Mouse (Mus musculus) CH12F3 (cell line): ENCODE results near the gene Fam129b.

Source experiments
- in situ Hi-C: fragments of 300-500 bp; cut with MboI; formaldehyde crosslinking; loops from 2 replicates; pipeline ENCODE4 v1.14.3; 2020; ENCODE audit warnings: low sequenced_read_pairs

The Fam129b gene

GRCm38 (mm10) chr2:32888029-32888428 is 12.1 kb downstream of the Fam129b start:
- in situ Hi-C loops: no loop called here

DNA sequence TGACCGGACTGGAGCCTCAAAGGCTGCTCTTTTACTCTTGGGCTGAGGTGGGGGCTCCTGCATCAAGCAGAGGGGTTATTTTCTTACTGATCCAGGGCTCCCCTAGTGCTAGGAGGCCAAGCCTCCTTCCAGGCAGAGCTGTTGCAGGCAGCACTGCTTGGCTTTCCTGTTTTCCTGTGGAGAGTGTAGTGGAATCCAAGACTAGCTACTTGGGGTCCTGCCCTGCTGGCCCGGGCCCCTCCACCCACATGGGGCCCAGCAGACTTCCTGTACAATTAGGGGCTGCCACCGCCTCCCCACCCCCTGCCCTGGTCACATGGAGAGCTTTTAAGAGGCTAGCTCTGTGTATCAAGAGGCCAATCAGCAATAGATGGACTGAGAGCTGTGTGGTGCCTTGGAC is 12.6 kb downstream of the Fam129b start:
- in situ Hi-C loops: no loop called here

- in situ Hi-C loops: no loop called here
Observed at GRCm38 (mm10) chr2:32890280-32890679, 14.4 kb downstream of the Fam129b start.

DNA sequence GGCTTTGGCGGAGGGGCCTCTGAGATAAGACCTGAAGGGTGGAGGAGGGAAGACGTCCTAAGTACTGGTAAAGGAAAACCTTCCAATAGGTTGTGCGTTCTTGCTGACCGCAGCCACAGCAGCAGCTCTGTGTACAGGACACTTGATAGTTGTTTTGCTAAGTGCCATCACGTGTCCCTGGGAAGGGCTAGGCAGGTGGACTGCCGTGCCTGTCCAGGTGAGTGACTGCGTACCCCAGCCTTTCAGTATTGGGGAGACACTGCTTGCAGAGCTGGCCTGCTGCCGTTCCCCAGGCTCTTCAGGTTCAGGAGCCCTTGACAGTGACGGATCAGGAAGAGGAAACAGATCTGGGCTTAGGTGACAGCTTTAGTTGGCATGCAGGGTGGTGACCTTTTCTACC is 15.4 kb downstream of the Fam129b start:
- in situ Hi-C loops: no loop called here

GRCm38 (mm10) chr2:32892490-32892889 is 16.6 kb downstream of the Fam129b start:
- in situ Hi-C loops: no loop called here

DNA sequence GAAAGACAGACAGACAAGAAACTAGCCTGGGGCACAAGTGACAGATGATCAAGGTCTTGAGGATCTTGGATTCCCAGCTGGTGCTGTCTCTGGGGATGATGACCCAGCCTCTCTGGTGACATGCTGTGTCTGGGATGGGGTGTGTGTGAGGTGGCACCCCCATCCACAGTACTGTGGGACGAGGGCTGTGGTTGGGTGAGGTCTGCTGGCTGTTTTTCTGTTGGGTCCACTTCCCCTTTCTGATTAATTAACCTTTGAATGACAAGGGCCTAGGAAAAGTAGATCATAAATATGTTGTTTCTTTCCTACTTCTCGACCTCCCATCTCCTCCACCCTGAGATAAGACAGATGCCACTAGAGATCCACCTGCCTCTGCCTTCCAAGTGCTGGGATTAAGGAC is 18.2 kb downstream of the Fam129b start:
- in situ Hi-C loops: no loop called here

DNA sequence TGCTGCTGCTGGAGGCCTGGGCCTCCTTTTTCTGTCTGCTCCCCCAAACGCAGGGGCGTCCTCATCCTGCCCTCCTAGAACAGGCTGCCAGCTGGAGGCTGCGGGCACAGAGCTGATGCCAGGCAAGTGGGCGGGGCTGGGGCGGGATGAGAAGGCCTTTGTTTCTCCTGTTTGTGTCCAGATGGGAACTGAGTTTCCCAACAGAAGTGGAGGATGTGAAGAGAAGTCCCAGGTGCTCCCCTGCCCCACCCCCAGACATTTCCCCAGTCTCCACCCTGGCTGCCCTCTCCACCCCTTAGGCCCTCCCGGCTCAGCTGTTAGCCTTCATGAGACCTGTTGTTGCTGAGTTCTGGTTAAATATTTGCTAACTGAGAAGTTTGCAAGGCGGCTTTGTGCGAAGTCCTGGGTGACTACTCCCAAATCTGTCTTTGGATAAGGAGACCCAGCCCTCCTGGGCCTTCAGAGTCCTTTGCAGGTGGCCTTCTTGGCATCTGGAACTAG is 19.7 kb downstream of the Fam129b start:
- in situ Hi-C loops: no loop called here

DNA sequence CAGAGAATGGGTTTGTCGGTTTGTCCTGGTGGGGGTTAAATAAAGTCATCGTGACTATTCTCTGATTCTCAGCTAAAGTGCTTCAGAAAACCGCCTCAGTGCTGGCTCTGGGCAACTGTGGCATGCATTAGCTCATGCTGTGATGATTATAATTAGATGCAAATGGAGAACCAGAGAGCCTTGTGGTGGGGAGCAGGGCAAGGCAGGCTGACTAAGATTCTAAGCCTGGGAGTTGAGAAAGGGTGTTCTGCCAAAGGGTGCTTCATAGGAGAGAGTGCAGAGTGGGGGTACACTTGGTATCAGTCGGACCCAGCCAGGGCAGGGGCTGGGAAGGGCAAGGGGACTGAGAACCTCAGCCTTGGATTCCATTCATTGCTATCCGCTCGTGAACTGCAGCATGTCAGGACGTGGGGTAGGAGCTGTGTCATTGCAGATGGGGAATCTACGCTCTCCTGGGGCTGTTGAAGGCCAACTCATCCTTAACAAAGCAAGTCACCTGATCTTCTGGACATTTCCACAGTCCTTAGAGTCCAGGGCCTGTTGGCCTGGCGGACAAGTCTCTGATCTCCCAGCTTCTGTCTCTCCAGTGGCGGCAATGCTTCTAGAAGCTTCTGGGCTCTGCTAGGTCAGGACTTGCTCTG is 20.7 kb downstream of the Fam129b start:
- in situ Hi-C loops: no loop called here

- in situ Hi-C loops: no loop called here
Observed at GRCm38 (mm10) chr2:32898983-32899382, 23.1 kb downstream of the Fam129b start.

GRCm38 (mm10) chr2:32902126-32902525 is 26.2 kb downstream of the Fam129b start:
- in situ Hi-C loops: no loop called here

GRCm38 (mm10) chr2:32903470-32903869 is 27.6 kb downstream of the Fam129b start:
- in situ Hi-C loops: no loop called here

GRCm38 (mm10) chr2:32904637-32905036 is 28.7 kb downstream of the Fam129b start:
- in situ Hi-C loops: no loop called here

DNA sequence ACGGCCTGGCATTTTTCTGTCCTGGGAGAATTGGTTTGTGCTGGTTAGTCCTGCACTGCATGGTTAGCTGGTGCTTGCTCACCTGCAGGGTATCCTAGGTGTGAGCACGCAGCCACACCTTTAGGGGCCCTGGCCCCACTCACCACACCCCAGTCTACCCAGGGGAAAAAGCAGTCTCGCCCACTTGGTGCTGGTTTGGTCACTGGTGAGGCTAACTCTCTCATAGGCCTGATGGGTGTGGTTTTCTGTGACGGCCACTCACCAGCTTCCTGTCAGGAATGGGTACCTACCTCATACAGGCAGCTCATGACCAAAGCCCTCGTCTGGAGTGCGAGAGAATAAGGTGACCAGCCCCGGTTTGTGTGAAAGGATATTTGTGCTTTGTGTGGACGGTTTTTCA is 29.4 kb downstream of the Fam129b start:
- in situ Hi-C loops: no loop called here

GRCm38 (mm10) chr2:32907442-32907841 is 31.5 kb downstream of the Fam129b start:
- in situ Hi-C loops: no loop called here

- in situ Hi-C loops: no loop called here
Observed at GRCm38 (mm10) chr2:32908272-32908671, 32.4 kb downstream of the Fam129b start.

DNA sequence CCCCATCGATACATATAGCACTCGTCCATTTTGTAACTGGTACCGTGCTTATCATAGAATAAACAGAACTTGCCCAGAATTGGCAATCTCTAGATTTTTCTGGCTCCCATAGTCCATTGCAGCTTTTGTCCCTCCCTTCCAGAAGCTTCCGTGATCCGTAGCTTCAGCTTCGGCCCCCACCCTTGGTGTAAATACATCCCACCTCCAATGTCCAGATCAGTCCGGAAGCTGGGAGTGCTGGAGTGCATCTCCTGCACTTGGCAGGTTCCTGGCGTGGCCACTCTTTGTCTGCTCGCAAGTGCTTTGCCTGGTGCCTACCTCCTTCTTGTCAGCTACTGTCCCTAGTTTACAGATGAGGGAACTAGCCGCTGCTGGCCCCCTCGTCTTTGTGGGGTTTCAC is 32.9 kb downstream of the Fam129b start:
- in situ Hi-C loops: no loop called here

DNA sequence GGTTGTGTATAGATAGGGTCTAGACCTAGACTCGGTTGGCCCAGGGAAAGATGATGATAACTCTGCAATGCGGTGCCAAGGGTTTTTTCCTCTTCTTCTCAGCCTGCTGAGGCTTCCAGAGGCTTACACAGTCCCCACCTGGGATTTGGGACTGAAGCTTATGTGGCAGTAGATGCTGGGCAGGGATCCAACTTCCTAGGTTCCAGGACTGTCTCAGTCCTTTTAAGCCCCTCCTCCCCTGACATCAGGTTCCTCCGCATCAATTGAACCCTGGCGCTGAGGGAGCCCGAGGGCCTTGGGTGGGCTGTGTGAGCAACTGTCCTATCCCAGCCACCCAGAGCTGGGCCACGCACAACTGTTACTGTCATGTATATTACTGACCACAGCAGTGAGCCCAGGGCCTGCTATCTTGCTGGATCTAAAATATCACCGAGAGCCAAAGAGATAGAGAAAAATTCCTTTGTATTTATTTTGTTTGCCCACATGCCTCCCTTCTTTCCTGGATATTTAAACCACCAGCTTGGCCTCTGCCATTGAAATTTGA is 35.8 kb downstream of the Fam129b start:
- in situ Hi-C loops: no loop called here

- in situ Hi-C loops: no loop called here
Observed at GRCm38 (mm10) chr2:32912210-32912804, 36.4 kb downstream of the Fam129b start.

DNA sequence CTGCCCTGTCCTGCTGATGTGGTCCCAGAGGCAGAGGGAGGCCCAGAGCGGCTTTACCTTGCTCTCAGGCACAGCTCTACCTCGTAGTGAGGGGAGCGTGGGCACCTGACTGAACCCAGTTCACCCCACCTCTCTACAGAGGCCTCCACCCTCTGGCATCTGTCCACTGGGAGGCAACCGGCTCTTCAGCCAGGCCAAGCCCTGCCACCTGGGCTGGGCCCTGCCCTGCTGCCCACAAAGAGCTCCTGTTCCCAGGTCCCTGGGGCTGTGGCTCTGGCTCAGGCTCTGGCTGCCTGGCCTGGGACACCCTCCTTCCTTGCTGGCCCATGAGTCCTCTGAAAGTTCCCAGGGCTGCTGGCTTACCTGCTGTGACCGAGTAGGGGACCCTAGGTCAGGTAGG is 38.4 kb downstream of the Fam129b start:
- in situ Hi-C loops: no loop called here

DNA sequence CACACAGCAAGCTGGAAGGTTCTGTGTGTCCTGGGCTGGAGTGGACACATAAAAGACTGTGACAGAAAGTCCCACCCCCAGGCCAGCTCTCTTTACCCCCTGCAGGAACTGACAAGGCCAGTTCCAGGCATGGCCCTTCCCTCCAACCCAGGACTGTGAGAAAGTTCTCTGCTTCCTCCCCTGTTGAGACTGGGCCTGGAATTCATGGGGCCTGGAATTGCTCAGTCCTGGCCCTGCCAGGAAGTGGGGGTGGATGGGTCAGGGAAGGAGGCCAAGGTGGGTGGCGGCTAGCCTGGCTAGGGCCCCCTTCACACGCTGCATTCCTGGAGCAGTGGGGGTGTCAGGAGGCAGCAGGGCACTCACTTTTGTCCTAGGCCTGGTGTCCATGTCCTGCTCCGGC is 39.0 kb downstream of the Fam129b start:
- in situ Hi-C loops: no loop called here

DNA sequence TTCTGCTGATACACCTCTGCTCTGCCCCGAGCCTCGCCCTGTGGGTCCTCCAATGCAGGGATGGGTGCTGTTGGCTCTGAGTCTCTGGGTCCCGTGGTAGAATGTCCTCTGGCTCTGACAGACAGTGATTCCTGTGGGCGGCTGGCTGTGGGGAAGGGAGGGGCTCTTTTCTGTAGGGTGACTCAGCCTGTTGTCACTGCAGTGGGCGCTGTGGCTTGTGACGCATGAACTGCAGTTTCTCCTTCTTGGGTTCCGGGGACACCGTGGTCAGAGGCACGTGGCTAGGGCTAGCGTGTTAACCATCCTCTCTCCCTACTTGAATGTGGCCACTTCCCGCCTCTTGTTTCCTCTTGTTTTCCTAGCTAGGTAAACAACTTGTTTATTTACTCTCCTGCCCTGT is 41.6 kb downstream of the Fam129b start:
- in situ Hi-C loops: no loop called here

DNA sequence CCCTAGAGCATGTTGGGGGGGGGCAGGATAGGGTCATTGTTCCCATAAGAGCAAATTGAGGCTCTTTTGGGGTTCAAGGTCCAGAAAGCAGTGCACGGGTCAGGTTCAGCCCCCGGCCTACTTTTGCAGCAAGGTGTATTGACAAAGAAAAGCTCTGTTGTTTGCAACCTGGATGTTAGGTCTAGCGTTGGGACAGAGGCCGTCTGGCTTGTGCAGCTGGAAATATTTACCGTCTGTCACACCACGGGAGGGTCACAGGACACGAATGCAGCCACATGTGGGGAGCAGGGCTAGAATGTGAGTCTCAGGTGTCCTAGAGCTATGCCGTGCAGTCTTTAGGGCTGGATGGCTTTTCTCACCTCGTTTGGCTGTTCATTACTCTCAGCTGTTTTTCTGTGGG is 42.5 kb downstream of the Fam129b start:
- in situ Hi-C loops: no loop called here

GRCm38 (mm10) chr2:32921235-32921634 is 45.3 kb downstream of the Fam129b start:
- in situ Hi-C loops: no loop called here
